Mouse (Mus musculus) embryonic facial prominence, embryonic 12.5 days (tissue): ENCODE results near the gene 9930104L06Rik. TPM values are rescaled to one million over a fixed set of nuclear protein-coding genes. Genes with fewer than 3 reads are reported as not detected.

Source experiments
- ATAC-seq: fragments of 200-750 bp; cut with Nextera tagmentation; 2 replicates; pipeline ENCODE4 v1.8.0; 2017; ENCODE audit not compliant: insufficient number of reproducible peaks, insufficient read depth, low FRiP score, low TSS enrichment
- H3K27ac ChIP-seq: fragments of 300-500 bp; sonication (generic); 2 replicates; pipeline ENCODE4 v1.5.1; 2016; ENCODE audit warnings: mild to moderate bottlenecking
- H3K27me3 ChIP-seq: fragments of 300-500 bp; sonication (generic); 2 replicates; pipeline ENCODE4 v1.6.1; 2016; ENCODE audit warnings: mild to moderate bottlenecking, moderate library complexity
- H3K36me3 ChIP-seq: fragments of 300-500 bp; sonication (generic); 2 replicates; pipeline ENCODE4 v1.6.1; 2016; ENCODE audit warnings: mild to moderate bottlenecking
- H3K4me1 ChIP-seq: fragments of 300-500 bp; sonication (generic); 2 replicates; pipeline ENCODE4 v1.6.1; 2016
- H3K4me2 ChIP-seq: fragments of 300-500 bp; sonication (generic); replicated peaks from 2 replicates; pipeline ENCODE4 v1.6.1; 2016; ENCODE audit warnings: mild to moderate bottlenecking, moderate library complexity
- H3K4me3 ChIP-seq: fragments of 300-500 bp; sonication (generic); 2 replicates; pipeline ENCODE4 v1.5.1; 2016; ENCODE audit warnings: mild to moderate bottlenecking
- H3K9ac ChIP-seq: fragments of 300-500 bp; sonication (generic); 2 replicates; pipeline ENCODE4 v1.6.1; 2016; ENCODE audit warnings: mild to moderate bottlenecking, moderate library complexity
- H3K9me3 ChIP-seq: fragments of 300-500 bp; sonication (generic); 2 replicates; pipeline ENCODE4 v1.6.1; 2016; ENCODE audit warnings: mild to moderate bottlenecking, moderate library complexity
- WGBS: fragments of 180-500 bp; shearing (Covaris S2); methylation state at CpG from one replicate; pipeline ENCODE4 v1.1.7; 2016; 5-methylcytosine and 5-hydroxymethylcytosine counted together
- polyA plus RNA-seq: library from polyadenylated mRNA; unstranded; fragments of >200 nt; fragmentation: Nextera tagmentation; extraction: Ambion mirVana; gene quantifications from 2 replicates; pipeline ENCODE4 v1.2.1, GENCODE M21; 2016

The 9930104L06Rik gene
- polyA plus RNA-seq, 1 experiment from 2014 or later = 19.5 TPM

DNA sequence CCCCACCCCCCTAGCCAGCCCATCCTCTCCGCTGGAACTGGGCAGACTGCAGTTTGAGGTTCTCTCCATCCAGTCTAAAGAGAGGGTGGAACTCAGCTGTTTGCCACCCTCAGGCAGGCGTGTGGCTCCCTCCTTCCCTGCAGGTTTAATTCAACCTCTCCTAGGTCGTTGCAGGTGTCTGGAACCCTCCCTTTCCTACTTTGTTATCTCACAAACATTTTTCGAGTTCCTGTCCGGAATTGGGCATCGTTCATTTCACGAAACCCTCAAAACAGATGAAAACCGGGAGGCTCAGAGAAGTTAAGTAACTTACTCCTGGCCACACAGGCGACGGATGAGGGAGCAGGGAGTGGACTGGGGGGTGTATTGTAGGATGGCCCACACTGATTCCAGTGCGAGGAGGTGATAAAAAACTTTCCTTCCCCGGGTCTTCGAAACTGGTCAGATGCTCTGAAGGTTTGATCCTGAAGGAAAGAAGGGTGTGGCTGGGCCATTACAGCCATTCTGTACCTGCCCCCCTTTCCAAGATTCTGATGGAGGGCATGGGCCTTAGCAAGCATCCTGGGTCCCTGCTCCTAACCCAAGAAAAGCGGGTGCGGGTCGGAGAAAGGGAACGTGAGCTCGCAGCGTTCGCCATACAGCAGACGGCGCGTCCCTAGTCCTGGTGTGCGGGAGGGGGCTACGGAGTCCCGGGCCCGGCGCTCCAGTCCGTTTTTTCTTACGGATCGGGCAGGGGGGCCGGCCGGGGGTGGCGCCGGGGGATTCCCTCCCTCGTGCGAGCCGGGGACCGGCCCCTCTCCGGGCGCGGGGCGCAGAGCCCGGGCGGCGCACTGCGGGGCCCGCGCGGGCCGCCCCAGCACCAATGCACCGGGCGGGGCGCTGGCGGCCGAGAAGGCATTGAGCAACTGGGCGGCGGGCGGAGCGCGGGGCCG is 49.1 kb downstream of the 9930104L06Rik start, which contains the start of gene Rspo1:
TSS of gene Rspo1 (plus strand) at position 760 of the 932 bp plus-strand sequence.
- Histone ChIP-seq H3K4me1 (peaks cover 52% of the 10 kb centered on the region), H3K4me3 (peak within 1 kb of the TSS; percentile 51), H3K27ac (no peak within 1 kb of the TSS), H3K36me3 (no peaks in the 10 kb centered on the region), H3K9me3 (no peaks in the 10 kb centered on the region), H3K4me2 (peak within 1 kb of the TSS; percentile 74), H3K27me3 (peaks cover 92% of the 10 kb centered on the region), H3K9ac (peak within 1 kb of the TSS; percentile 54)
- peak; percentile 23; the same call in 1 of the 2 replicates for ATAC-seq
- WGBS = 1% methylated on average over 37 of the region's 62 CpGs

- H3K27me3 ChIP-seq = peaks cover 94% of the 10 kb centered on the region
- no peak overlapping the region for H3K27ac ChIP-seq
- no peaks in the 10 kb centered on the region for H3K36me3 ChIP-seq
- WGBS = 3% methylated on average over 51 of the region's 51 CpGs
- peaks cover 52% of the 10 kb centered on the region for H3K4me1 ChIP-seq
- peak overlapping the region; percentile 54 for H3K9ac ChIP-seq
- H3K9me3 ChIP-seq = no peaks in the 10 kb centered on the region
- peak overlapping the region; percentile 74 for H3K4me2 ChIP-seq
- ATAC-seq = no peak
- peak overlapping the region; percentile 51 for H3K4me3 ChIP-seq
Measured at GRCm38 (mm10) chr4:124986739-124987710, 50.2 kb downstream of the 9930104L06Rik start.

- H3K4me3 ChIP-seq = peak overlapping the region; percentile 51
- no peak overlapping the region for H3K27ac ChIP-seq
- H3K36me3 ChIP-seq = no peaks in the 10 kb centered on the region
- H3K4me2 ChIP-seq = peak overlapping the region; percentile 74
- ATAC-seq = no peak
- H3K4me1 ChIP-seq = peaks cover 52% of the 10 kb centered on the region
- 7% methylated on average over 10 of the region's 10 CpGs for WGBS
- no peaks in the 10 kb centered on the region for H3K9me3 ChIP-seq
- H3K27me3 ChIP-seq = peaks cover 89% of the 10 kb centered on the region
- H3K9ac ChIP-seq = no peak overlapping the region
Measured at GRCm38 (mm10) chr4:124987711-124988097, 50.9 kb downstream of the 9930104L06Rik start.

DNA sequence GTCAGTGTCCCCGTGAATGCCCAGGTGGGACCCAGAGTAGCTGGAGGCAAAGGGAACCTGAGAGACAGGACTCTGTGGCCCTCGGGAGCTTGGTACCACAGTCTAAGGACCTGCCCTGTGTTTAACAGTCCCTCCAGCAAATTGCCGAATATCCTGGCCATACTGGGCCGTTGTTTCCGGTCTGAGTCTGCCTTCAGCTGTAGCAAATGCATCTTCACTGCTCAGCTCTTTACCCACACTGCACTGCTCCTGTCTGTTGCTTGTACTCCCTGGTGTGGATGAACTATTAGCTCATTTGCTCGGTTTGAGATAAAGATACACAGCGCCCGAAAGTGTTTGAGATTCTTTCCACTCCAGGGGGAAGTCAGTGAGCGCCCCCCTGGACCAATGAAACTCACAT is 51.5 kb downstream of the 9930104L06Rik start:
- 12% methylated on average over 9 of the region's 9 CpGs for WGBS
- Histone ChIP-seq H3K9ac (no peak overlapping the region), H3K27ac (no peak overlapping the region), H3K9me3 (no peaks in the 10 kb centered on the region), H3K4me2 (0 out of 2 replicates have a peak overlapping the region, but pooled peaks have one; percentile 1), H3K36me3 (no peaks in the 10 kb centered on the region), H3K27me3 (peaks cover 82% of the 10 kb centered on the region), H3K4me3 (no peak overlapping the region), H3K4me1 (peaks cover 52% of the 10 kb centered on the region)
- ATAC-seq = no peak

- ATAC-seq = 0 out of 2 replicates have a peak, but pooled peaks have one; percentile 20
- peaks cover 68% of the 10 kb centered on the region for H3K27me3 ChIP-seq
- peak overlapping the region; percentile 4; the same call in 1 of the 2 replicates for H3K4me3 ChIP-seq
- peaks cover 51% of the 10 kb centered on the region for H3K4me1 ChIP-seq
- no peak overlapping the region for H3K27ac ChIP-seq
- H3K9me3 ChIP-seq = no peaks in the 10 kb centered on the region
- peak overlapping the region; percentile 47 for H3K4me2 ChIP-seq
- no peak overlapping the region; the same call in 1 of the 2 replicates for H3K9ac ChIP-seq
- 1% methylated on average over 20 of the region's 20 CpGs for WGBS
- no peaks in the 10 kb centered on the region for H3K36me3 ChIP-seq
Measured at GRCm38 (mm10) chr4:124989787-124990253, 53.0 kb downstream of the 9930104L06Rik start.

DNA sequence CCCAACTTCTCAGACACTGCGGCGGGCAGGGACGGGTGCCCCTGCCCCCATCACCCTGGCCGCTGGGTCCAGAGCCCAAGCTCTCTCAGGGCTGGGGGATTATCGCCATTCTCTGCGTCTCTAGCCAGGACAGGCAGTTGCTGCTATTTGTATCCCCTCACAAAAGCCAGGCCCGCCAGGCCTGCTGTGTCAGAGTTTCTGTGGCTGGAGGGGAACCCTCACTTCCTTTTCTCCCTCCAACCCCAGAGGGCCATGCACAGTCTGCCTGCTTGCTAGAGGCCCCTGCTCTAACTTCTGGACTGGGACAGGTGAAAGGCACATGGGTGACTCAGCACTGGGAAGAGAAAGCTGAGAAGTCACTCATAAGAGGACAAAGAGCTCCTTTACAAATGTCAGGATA is 53.5 kb downstream of the 9930104L06Rik start:
- Histone ChIP-seq H3K9me3 (no peaks in the 10 kb centered on the region), H3K36me3 (no peaks in the 10 kb centered on the region), H3K27ac (no peak overlapping the region), H3K4me3 (peak overlapping the region; percentile 4; the same call in 1 of the 2 replicates), H3K9ac (no peak overlapping the region; the same call in 1 of the 2 replicates), H3K27me3 (peaks cover 63% of the 10 kb centered on the region), H3K4me1 (peaks cover 47% of the 10 kb centered on the region), H3K4me2 (peak overlapping the region; percentile 47)
- 3% methylated on average over 7 of the region's 7 CpGs for WGBS
- no peak for ATAC-seq

Other genes with a start within 250 kb of the 9930104L06Rik start
- 81.1 and 86.4 TPM in 2 replicates for gene Utp11, start 243.4 kb upstream of the 9930104L06Rik start, polyA plus RNA-seq
- gene Fhl3, start 236.3 kb upstream of the 9930104L06Rik start, polyA plus RNA-seq = 12.5 and 14.3 TPM in 2 replicates
- gene Sf3a3, start 222.3 kb upstream of the 9930104L06Rik start, polyA plus RNA-seq = 205 and 210 TPM in 2 replicates
- 28.7 and 29.5 TPM in 2 replicates for gene Inpp5b, start 195.2 kb upstream of the 9930104L06Rik start, polyA plus RNA-seq
- 12.8 and 14.6 TPM in 2 replicates for gene Mtf1, start 134.9 kb upstream of the 9930104L06Rik start, polyA plus RNA-seq
- 42.3 and 45.2 TPM in 2 replicates for gene Yrdc, start 86.4 kb upstream of the 9930104L06Rik start, polyA plus RNA-seq
- 62.6 and 62.8 TPM in 2 replicates for gene 1110065P20Rik, start 85.9 kb upstream of the 9930104L06Rik start, polyA plus RNA-seq
- gene Maneal, start 74.9 kb upstream of the 9930104L06Rik start, polyA plus RNA-seq = 1.4 and 2.2 TPM in 2 replicates
- gene Epha10, start 56.1 kb upstream of the 9930104L06Rik start, polyA plus RNA-seq = 1.5 and 1.9 TPM in 2 replicates
- 158 and 176 TPM in 2 replicates for gene Cdca8, start 2.3 kb downstream of the 9930104L06Rik start, polyA plus RNA-seq
- 7.2 and 11.4 TPM in 2 replicates for gene Rspo1, start 49.4 kb downstream of the 9930104L06Rik start, polyA plus RNA-seq
- gene Gnl2, start 79.5 kb downstream of the 9930104L06Rik start, polyA plus RNA-seq = 101 and 105 TPM in 2 replicates
- gene Dnali1, start 128.7 kb downstream of the 9930104L06Rik start, polyA plus RNA-seq = 0.17 and 0.20 TPM in 2 replicates
- gene Snip1, start 129.6 kb downstream of the 9930104L06Rik start, polyA plus RNA-seq = 37.6 and 40.6 TPM in 2 replicates
- gene Meaf6, start 148.1 kb downstream of the 9930104L06Rik start, polyA plus RNA-seq = 78.8 and 86.9 TPM in 2 replicates
- gene Zc3h12a, start 190.8 kb downstream of the 9930104L06Rik start, polyA plus RNA-seq = 0.35 and 0.55 TPM in 2 replicates